Mouse (Mus musculus) C2C12 (cell line): ENCODE measurements around the gene Zfp871. TPM values are rescaled to one million over a fixed set of nuclear protein-coding genes. Genes with fewer than 3 reads are reported as not detected.
"Not testable (repeated sequence)": the region's sequence is repeated elsewhere in the genome, so short reads cannot be mapped to it uniquely, and the experiment has no call there.

Experiments used
- H3K27me3 ChIP-seq: one replicate; pipeline ENCODE4 v1.6.1; 2011; ENCODE audit not compliant: control insufficient read depth, insufficient read depth, insufficient read length
- H3K36me3 ChIP-seq: one replicate; pipeline ENCODE4 v1.6.1; 2011; ENCODE audit not compliant: control insufficient read depth, insufficient read depth
- H3K4me3 ChIP-seq: one replicate; pipeline ENCODE4 v1.5.1; 2011; ENCODE audit warnings: mild to moderate bottlenecking, control low read depth; ENCODE audit not compliant: poor library complexity, insufficient read depth, severe bottlenecking
- H3K79me2 ChIP-seq: one replicate; pipeline ENCODE4 v1.6.1; 2011; ENCODE audit not compliant: control insufficient read depth, insufficient read depth
- H3K79me3 ChIP-seq: one replicate; pipeline ENCODE4 v1.6.1; 2011; ENCODE audit warnings: low read depth, control low read depth
- H3ac ChIP-seq: one replicate; pipeline ENCODE3; 2011; ENCODE audit warnings: low read depth; ENCODE audit not compliant: control insufficient read depth, insufficient read length
- CEBPB ChIP-seq: IDR thresholded peaks from one replicate; pipeline ENCODE4 v1.6.1; 2011; ENCODE audit warnings: low read depth, mild to moderate bottlenecking, control low read depth, moderate library complexity
- CTCF ChIP-seq: IDR thresholded peaks from one replicate; pipeline ENCODE4 v1.5.1; 2011; ENCODE audit not compliant: control insufficient read depth, insufficient read depth, insufficient read length
- FOSL1 ChIP-seq: IDR thresholded peaks from one replicate; pipeline ENCODE4 v1.8.0; 2011; ENCODE audit warnings: mild to moderate bottlenecking, low read length; ENCODE audit not compliant: poor library complexity, insufficient read depth, severe bottlenecking
- MAX ChIP-seq: IDR thresholded peaks from one replicate; pipeline ENCODE4 v1.6.1; 2011; ENCODE audit warnings: mild to moderate bottlenecking, control low read depth
- MYOD1 ChIP-seq: IDR thresholded peaks from one replicate; pipeline ENCODE4 v1.6.1; 2011; ENCODE audit warnings: low read depth; ENCODE audit not compliant: control insufficient read depth, insufficient read length
- MYOG ChIP-seq: IDR thresholded peaks from one replicate; pipeline ENCODE4 v1.6.1; 2011; ENCODE audit not compliant: control insufficient read depth, insufficient read length; ENCODE audit errors: extremely low read depth
- USF1 ChIP-seq: IDR thresholded peaks from one replicate; pipeline ENCODE4 v1.6.1; 2011; ENCODE audit warnings: low read depth, mild to moderate bottlenecking, control low read depth, moderate library complexity
- polyA plus RNA-seq: library from polyadenylated mRNA; unstranded; fragments of >200 nt; fragmentation: generic; extraction: Trizol; gene quantifications from one replicate; pipeline ENCODE4 v1.2.1, GENCODE M21; 2012; ENCODE audit warnings: missing spikeins

The Zfp871 gene
- polyA plus RNA-seq, 1 experiment, result 2.0 TPM

GRCm38 (mm10) chr17:32753634-32754033 is 34.5 kb downstream of the Zfp871 start:
- no peak for TF ChIP-seq MAX
- H3K4me3 ChIP-seq, result no peak overlapping the region
- H3K79me2 ChIP-seq, result no peaks in the 10 kb centered on the region
- H3K79me3 ChIP-seq, result no peaks in the 10 kb centered on the region
- H3K27me3 ChIP-seq, result no peaks in the 10 kb centered on the region
- H3K36me3 ChIP-seq, result no peaks in the 10 kb centered on the region
- no peak overlapping the region for H3ac ChIP-seq

DNA sequence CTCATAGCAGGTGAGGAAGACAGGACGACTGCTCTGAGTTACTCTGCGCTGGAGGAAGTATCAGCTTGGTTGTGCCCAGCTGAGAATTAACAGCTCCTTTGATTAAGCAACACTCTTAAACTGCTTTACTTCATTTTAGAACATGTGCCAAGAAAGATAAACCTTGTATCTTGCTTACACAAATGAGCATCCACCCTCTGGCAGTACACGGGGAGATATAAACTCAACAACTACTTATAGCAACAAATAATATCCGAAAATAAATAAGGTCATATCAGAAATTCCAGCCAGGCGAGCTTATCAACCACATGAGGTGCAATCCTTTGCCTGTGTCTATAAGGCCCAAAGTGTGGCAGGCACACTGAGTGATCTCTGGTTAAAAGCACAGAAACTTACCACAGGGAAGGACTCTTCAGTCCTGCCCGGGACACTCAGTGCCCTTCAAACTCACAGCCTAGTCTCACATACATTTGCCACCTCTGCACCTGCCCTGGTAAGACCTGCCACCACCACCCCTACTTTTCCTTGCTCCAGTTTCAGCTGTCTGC is 35.2 kb downstream of the Zfp871 start:
- H3K79me2 ChIP-seq, result no peaks in the 10 kb centered on the region
- H3K79me3 ChIP-seq, result no peaks in the 10 kb centered on the region
- no peaks in the 10 kb centered on the region for H3K27me3 ChIP-seq
- TF ChIP-seq USF1, result no peak
- no peak for TF ChIP-seq CEBPB
- TF ChIP-seq CTCF, result no peak
- H3ac ChIP-seq, result no peak overlapping the region
- no peaks in the 10 kb centered on the region for H3K36me3 ChIP-seq
- no peak overlapping the region for H3K4me3 ChIP-seq

DNA sequence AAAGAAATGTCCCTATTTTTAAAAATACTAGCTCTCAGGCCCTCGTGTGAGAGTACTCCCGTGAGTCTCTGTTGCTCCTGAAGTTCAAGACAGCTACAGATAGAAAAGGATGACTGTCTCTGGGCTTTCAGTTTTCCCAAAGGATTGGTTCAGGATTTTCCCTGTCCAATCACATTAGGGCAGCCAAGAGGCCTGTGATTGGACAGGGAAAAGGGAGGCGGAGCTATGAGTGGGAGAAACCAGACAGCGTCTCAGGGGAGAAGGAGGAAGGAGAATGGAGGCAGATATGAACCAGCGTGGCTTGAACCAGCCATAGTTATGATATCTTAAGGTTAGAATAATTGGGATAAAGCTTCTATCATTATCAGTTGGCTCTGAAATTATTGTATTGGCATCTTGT is 37.5 kb downstream of the Zfp871 start:
- Histone ChIP-seq H3ac (no peak overlapping the region), H3K27me3 (no peaks in the 10 kb centered on the region)

DNA sequence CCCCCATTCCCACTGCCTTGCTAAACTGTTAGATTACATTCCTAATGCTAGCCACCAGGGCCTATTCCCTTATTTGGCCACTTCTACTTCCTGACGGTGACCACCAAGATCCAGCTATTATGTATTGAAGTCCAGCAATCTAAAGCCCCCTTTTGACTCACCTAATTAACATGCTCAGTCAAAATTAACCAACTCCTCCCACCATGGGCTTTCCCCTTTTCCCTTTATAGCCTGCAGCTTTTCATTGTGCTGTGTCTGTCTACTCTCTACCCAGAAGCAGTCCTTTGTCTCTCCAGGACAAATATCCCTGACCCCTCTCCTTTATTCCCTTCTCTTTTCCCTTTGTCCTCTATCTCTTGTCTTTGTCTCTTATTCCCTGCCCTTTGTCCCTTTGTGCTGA is 47.0 kb downstream of the Zfp871 start:
- H3K36me3 ChIP-seq, result no peaks in the 10 kb centered on the region
- no peak overlapping the region for H3K4me3 ChIP-seq
- H3ac ChIP-seq, result no peak overlapping the region
- H3K79me2 ChIP-seq, result no peaks in the 10 kb centered on the region
- H3K27me3 ChIP-seq, result no peaks in the 10 kb centered on the region
- no peak for TF ChIP-seq MYOG
- TF ChIP-seq FOSL1, result no peak
- TF ChIP-seq CTCF, result no peak
- no peak for TF ChIP-seq MAX
- no peak for TF ChIP-seq USF1
- no peak for TF ChIP-seq MYOD1
- no peak for TF ChIP-seq CEBPB
- no peaks in the 10 kb centered on the region for H3K79me3 ChIP-seq

More for the DNA sequence above, 37.5 kb downstream of the Zfp871 start:
- Histone ChIP-seq H3K79me2 (no peaks in the 10 kb centered on the region), H3K79me3 (no peaks in the 10 kb centered on the region), H3K36me3 (no peaks in the 10 kb centered on the region), H3K4me3 (no peak overlapping the region)
- TF ChIP-seq CEBPB (no peak), MYOG (no peak), MYOD1 (no peak), USF1 (no peak), MAX (no peak), CTCF (no peak), FOSL1 (no peak)

DNA sequence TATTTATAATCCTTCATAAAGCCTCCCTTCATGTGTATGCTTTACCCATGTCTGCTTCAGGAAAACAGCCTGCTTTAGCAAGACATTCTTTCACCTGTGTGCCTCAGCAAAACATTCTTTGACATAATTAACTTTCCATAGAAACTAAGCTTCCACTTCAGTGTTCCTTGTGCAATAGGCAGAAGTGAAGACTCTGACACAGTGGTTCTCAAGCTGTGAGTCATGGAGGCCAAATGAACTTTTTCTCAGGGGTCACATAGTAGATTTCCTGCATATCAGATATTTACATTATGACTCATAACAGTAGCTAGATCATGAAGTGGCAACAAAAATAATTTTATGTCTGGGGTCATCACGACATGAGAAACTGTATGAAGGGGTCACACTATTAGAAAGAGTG is 49.7 kb downstream of the Zfp871 start:
- H3K79me2 ChIP-seq, result no peaks in the 10 kb centered on the region
- TF ChIP-seq MAX (no peak), CEBPB (peak; percentile 51)
- H3K4me3 ChIP-seq, result no peak overlapping the region
- no peaks in the 10 kb centered on the region for H3K27me3 ChIP-seq
- no peaks in the 10 kb centered on the region for H3K79me3 ChIP-seq
- no peak overlapping the region for H3ac ChIP-seq
- H3K36me3 ChIP-seq, result no peaks in the 10 kb centered on the region

GRCm38 (mm10) chr17:32729029-32729428 is 59.1 kb downstream of the Zfp871 start:
- H3ac ChIP-seq, result no peak overlapping the region
- peaks cover 4% of the 10 kb centered on the region for H3K27me3 ChIP-seq
- no peaks in the 10 kb centered on the region for H3K79me3 ChIP-seq
- TF ChIP-seq CEBPB (no peak), MYOD1 (no peak), MYOG (no peak), MAX (no peak), CTCF (no peak), FOSL1 (no peak), USF1 (no peak)
- no peaks in the 10 kb centered on the region for H3K36me3 ChIP-seq
- H3K79me2 ChIP-seq, result no peaks in the 10 kb centered on the region
- H3K4me3 ChIP-seq, result no peak overlapping the region

DNA sequence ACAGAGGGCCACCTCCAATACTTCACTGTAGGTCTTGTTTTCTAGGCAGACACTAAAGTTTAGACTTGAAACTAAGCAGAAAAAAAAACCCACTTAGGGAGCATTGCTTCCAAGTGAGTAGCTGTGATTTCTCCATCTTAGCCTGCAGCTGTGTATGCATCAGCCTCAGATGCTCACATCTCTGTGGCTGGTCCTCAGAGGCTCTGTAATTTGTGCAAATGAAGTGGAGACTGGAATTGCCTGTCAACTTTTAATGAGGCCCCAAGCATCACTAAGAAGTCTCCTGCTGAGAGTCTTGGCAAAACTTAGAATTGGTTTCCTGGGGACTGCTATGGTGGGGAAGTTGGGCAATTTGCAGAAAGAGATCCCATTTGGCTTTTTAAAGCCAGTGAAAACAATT is 61.7 kb downstream of the Zfp871 start:
- not testable (repeated sequence) for H3K36me3 ChIP-seq, H3K4me3 ChIP-seq, H3K79me2 ChIP-seq, H3ac ChIP-seq, H3K79me3 ChIP-seq, H3K27me3 ChIP-seq
